In the genomic region with DNA sequence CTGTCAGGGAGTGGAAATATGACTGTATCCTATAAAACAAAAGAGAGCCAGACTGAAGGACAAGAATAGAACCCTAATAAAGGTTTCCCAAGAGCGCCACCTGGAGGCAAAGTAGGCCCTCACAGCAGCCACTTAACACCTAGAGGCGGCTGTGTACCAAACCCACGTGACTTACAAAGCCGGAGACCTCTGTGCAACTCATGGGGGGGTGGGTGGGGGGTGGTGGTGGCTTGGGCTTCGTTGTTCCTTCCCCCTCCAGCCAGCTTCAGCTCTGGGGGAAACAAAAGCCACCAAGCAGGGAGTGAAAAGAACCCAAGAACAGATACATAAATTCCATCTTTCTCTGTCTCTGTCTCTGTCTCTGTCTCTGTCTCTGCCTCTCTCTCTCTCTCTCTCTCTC, we compare ENCODE assay signal across 8 mouse cellular contexts. TPM values are rescaled to one million over a fixed set of nuclear protein-coding genes. Genes with fewer than 3 reads are reported as not detected.
A peak's percentile ranks its signal among the peaks of the same experiment; 100 is the strongest.
DNase-seq lines count a peak whose midpoint lies in the region; ATAC-seq and TF ChIP-seq lines count a peak whose summit lies in the region.

No protein-coding gene starts in this region.

- no peaks in the 10 kb centered on the region for H3K9me3 ChIP-seq in intestine, embryonic 16.5 days (ENCODE audit: control insufficient read depth, low read length)
- H3K9me3 ChIP-seq in neural tube, embryonic 11.5 days (ENCODE audit: control insufficient read depth, low read length) = no peaks in the 10 kb centered on the region

- no peaks in the 10 kb centered on the region for H3K36me3 ChIP-seq in intestine, embryonic 16.5 days (ENCODE audit: control insufficient read depth, insufficient read depth, low read length)
- no peaks in the 10 kb centered on the region for H3K36me3 ChIP-seq in liver, adult 2 months (ENCODE audit: control insufficient read depth, insufficient read depth, low read length)
- no peaks in the 10 kb centered on the region for H3K36me3 ChIP-seq in neural tube, embryonic 11.5 days (ENCODE audit: control insufficient read depth, insufficient read depth, low read length)

- no peak overlapping the region for H3K27ac ChIP-seq in intestine, embryonic 16.5 days (ENCODE audit: low read length)
- no peak overlapping the region for H3K27ac ChIP-seq in liver, adult 2 months (replicated peaks; ENCODE audit: insufficient read depth, low read depth, low read length)
- no peak overlapping the region for H3K27ac ChIP-seq in neural tube, embryonic 11.5 days (ENCODE audit: low read depth, low read length)

- H3K4me2 ChIP-seq in intestine, embryonic 16.5 days (ENCODE audit: low read depth, low read length) = no peak overlapping the region
- H3K4me2 ChIP-seq in neural tube, embryonic 11.5 days (ENCODE audit: low read depth) = no peak overlapping the region

- no peaks in the 10 kb centered on the region for H3K27me3 ChIP-seq in intestine, embryonic 16.5 days (replicated peaks; ENCODE audit: control insufficient read depth, insufficient read depth, low read length)
- no peaks in the 10 kb centered on the region for H3K27me3 ChIP-seq in liver, adult 2 months (ENCODE audit: control insufficient read depth, insufficient read depth, low read length)
- no peaks in the 10 kb centered on the region for H3K27me3 ChIP-seq in neural tube, embryonic 11.5 days (ENCODE audit: control insufficient read depth, insufficient read depth, low read length)

- ATAC-seq in intestine, embryonic 16.5 days = peak; percentile 80
- ATAC-seq in neural tube, embryonic 11.5 days (ENCODE audit: insufficient read depth, low FRiP score, low TSS enrichment) = no peak

- no peak overlapping the region for H3K4me3 ChIP-seq in intestine, embryonic 16.5 days (ENCODE audit: low read length)
- H3K4me3 ChIP-seq in liver, adult 2 months (ENCODE audit: insufficient read depth, low read depth, low read length) = no peak overlapping the region
- no peak overlapping the region for H3K4me3 ChIP-seq in neural tube, embryonic 11.5 days (ENCODE audit: low read depth, low read length)

- peak; percentile 80 for TF ChIP-seq CTCF in liver, adult 2 months (IDR thresholded peaks at IDR 0.05; ENCODE audit: low read depth, low read length)

- DNase-seq in 3T3-L1 (ENCODE audit: low read depth, low spot score) (peak; percentile 72), MEL-GATA-1-ER (ENCODE audit: extremely low read depth, low read depth) (peak; percentile 89)
- DNase-seq in cerebellum, adult 9-11 months = peak; percentile 58
- DNase-seq in gastrocnemius, postnatal 10 days = peak; percentile 90
- DNase-seq in liver, adult 2 months (ENCODE audit: extremely low read depth, low read depth, low spot score) = peak; percentile 69
- peak; percentile 72 for DNase-seq in neural tube, embryonic 11.5 days (ENCODE audit: low spot score)
- peak; percentile 57 to 80 for DNase-seq in thymus, postnatal 10 days (ENCODE audit: low spot score in 2 of 2)

- H3K79me2 ChIP-seq in liver, adult 2 months (ENCODE audit: control insufficient read depth, insufficient read depth, low read length) = no peaks in the 10 kb centered on the region

- H3K4me1 ChIP-seq in intestine, embryonic 16.5 days (ENCODE audit: control insufficient read depth, insufficient read depth, low read length) = no peaks in the 10 kb centered on the region
- H3K4me1 ChIP-seq in liver, adult 2 months (ENCODE audit: control insufficient read depth, insufficient read depth, low read length) = no peaks in the 10 kb centered on the region
- H3K4me1 ChIP-seq in neural tube, embryonic 11.5 days (ENCODE audit: control insufficient read depth, insufficient read depth, low read length) = no peaks in the 10 kb centered on the region

- 3% methylated on average over 5 of the region's 5 CpGs for WGBS in intestine, embryonic 16.5 days
- WGBS in liver, adult 2 months = 0% methylated on average over 5 of the region's 5 CpGs
- 4% methylated on average over 5 of the region's 5 CpGs for WGBS in neural tube, embryonic 11.5 days

- no peak overlapping the region for H3K9ac ChIP-seq in intestine, embryonic 16.5 days (ENCODE audit: low read depth, low read length)
- H3K9ac ChIP-seq in liver, adult 2 months (ENCODE audit: low read depth, low read length) = no peak overlapping the region
- no peak overlapping the region for H3K9ac ChIP-seq in neural tube, embryonic 11.5 days (ENCODE audit: low read length)

- no peak for TF ChIP-seq POLR2A in liver, adult 2 months (IDR thresholded peaks at IDR 0.05; ENCODE audit: extremely low read depth, insufficient read depth, low read length)

RNA-seq across cellular contexts. Expression of a gene that starts 6.6 kb away (rescaled TPM):
- total RNA-seq in gastrocnemius, postnatal 10 days (2021) = under 1 TPM in 1 of 2 experiments, not detected in 1; 0.28 TPM
- polyA plus RNA-seq in intestine, embryonic 16.5 days (2015; fragmentation: Nextera tagmentation; extraction: Ambion mirVana) = 19.2 and 21.2 TPM in 2 replicates
- 13.6 and 16.2 TPM in 2 replicates for total RNA-seq in liver, adult 2 months (2014; rRNA removed)
- polyA plus RNA-seq in liver, adult 2 months (2012; rRNA removed) = 33.7 and 44.3 TPM in 2 replicates
- not detected in 2 replicates for polyA plus RNA-seq in neural tube, embryonic 11.5 days (2014; fragmentation: Nextera tagmentation; extraction: Ambion mirVana)

RNA-seq across cellular contexts. Expression of a gene that starts 12.5 kb away (rescaled TPM):
- total RNA-seq in gastrocnemius, postnatal 10 days (2021) = 10 to 100 TPM; 74.5 to 75.9 TPM
- polyA plus RNA-seq in intestine, embryonic 16.5 days (2015; fragmentation: Nextera tagmentation; extraction: Ambion mirVana) = 119 and 141 TPM in 2 replicates
- total RNA-seq in liver, adult 2 months (2014; rRNA removed) = 13.7 and 18.8 TPM in 2 replicates
- 14.8 and 21.6 TPM in 2 replicates for polyA plus RNA-seq in liver, adult 2 months (2012; rRNA removed)
- 145 and 146 TPM in 2 replicates for polyA plus RNA-seq in neural tube, embryonic 11.5 days (2014; fragmentation: Nextera tagmentation; extraction: Ambion mirVana)

RNA-seq across cellular contexts. Expression of a gene that starts 17.2 kb away (rescaled TPM):
- total RNA-seq in gastrocnemius, postnatal 10 days (2021) = 100 to 1,000 TPM; 145 to 153 TPM
- polyA plus RNA-seq in intestine, embryonic 16.5 days (2015; fragmentation: Nextera tagmentation; extraction: Ambion mirVana) = 27.3 and 28.9 TPM in 2 replicates
- total RNA-seq in liver, adult 2 months (2014; rRNA removed) = 0.47 and 0.55 TPM in 2 replicates
- polyA plus RNA-seq in liver, adult 2 months (2012; rRNA removed) = 0.43 and 0.93 TPM in 2 replicates
- polyA plus RNA-seq in neural tube, embryonic 11.5 days (2014; fragmentation: Nextera tagmentation; extraction: Ambion mirVana) = 12.6 and 13.2 TPM in 2 replicates

Comparison
In these comparisons a context has a peak if more than half of its experiments do, and no peak if none do; other contexts are left out.
1. RNA of a gene that starts 6.6 kb away (polyA plus RNA-seq): 33.7 to 44.3 TPM in liver, adult 2 months and 19.2 to 21.2 TPM in intestine, embryonic 16.5 days; not detected in neural tube, embryonic 11.5 days; every median in the first group is over 10 times any median in the second.
2. Peak in every context shown above with its lines, with median percentiles within 50 percentile points of each other: DNase-seq.